Mouse (Mus musculus) embryo, embryonic 10.5 days (tissue): ENCODE data around the gene Clcc1.

ENCODE experiments used
- DNase-seq: peaks from one replicate; pipeline ENCODE4 v3.0.0-alpha.2; 2015; ENCODE audit warnings: low spot score

Gene Clcc1

DNA sequence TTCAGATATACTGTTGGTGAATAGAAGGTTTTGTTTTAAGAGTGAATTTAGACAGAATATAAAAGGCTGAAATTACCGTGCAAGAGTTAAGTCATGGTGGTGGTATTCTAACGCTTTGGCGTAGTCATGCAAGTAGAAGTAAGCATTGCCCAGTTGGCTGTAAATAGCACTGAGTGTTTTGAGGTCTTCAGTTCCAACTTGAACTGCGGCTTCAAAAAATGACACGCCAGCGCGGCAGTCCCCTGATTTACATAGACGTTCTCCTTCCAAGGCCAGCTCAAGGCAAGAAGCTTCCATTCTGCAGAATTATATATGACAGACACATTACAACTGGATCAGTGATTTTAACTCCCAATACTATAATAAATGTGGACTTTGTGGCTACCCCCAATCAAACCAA, 49.1 kb downstream of the Clcc1 start:
- DNase-seq = no peak

- no peak for DNase-seq
Measured at GRCm38 (mm10) chr3:108711296-108711695, 57.6 kb downstream of the Clcc1 start.

- DNase-seq = peak; percentile 39
Measured at GRCm38 (mm10) chr3:108713065-108713675, 59.5 kb downstream of the Clcc1 start.

DNA sequence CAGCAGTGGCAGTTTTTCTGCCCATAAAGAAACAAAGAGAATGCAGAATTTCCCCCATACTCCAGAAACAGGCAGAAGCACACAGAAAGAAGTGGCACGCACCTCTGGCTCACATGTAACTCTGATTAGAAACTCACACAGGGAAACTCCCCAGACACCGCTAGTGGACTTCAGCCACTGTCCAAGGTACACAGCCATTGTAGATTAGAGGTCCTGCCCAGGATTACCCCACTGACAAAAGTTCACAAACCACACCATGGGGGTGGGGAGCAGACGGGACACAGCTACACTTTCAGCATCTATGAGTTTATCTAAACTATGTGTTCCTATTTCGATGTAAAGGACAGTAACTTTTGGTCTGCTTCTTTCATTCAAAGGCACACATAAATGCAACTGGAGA, 61.1 kb downstream of the Clcc1 start:
- DNase-seq = no peak

DNA sequence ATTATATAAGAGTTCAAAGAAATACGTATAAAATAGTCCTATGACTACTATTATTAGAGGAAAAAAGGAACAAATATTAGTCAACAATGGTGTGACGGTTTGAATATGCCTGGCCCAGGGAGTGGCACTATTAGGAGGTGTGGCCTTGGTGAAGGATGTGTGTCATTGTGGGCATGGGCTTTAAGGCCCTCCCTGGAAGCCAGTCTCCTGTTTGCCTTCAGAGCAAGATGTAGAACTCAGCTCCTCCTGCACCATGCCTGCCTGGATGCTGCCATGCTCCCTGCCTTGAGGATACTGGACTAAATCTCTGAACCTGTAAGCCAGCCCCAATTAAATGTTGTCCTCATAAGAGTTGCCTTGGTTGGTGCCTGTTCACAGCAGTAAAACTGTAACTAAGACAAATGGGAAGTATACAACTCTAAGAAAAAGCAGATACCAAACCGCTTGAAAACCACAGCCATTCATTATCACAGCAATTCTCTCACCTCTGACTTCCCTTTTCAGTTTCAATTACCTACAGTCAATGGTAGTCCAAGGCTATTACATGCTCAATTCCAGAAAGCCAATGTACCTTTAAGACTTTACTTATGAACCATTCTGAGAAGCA, 64.3 kb downstream of the Clcc1 start:
- no peak for DNase-seq

DNA sequence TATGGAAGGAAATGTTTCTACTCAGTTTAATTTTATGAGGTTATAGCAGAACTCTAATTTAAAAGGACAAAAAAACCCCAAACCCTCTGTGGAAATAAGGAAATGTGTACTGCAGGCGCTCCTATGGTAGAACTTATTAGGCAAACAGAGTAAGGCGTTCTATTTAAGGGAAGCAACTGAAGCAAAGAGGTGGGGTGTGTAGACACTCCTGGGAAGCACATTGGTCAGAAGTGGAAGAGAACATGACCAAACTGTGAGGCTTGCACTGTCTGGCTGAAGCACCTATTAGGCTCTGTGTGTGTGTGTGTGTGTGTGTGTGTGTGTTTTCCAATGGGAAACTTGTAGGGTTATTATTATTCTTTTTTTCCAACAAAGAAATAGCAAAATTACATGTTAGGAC, 65.6 kb downstream of the Clcc1 start:
- no peak for DNase-seq

DNA sequence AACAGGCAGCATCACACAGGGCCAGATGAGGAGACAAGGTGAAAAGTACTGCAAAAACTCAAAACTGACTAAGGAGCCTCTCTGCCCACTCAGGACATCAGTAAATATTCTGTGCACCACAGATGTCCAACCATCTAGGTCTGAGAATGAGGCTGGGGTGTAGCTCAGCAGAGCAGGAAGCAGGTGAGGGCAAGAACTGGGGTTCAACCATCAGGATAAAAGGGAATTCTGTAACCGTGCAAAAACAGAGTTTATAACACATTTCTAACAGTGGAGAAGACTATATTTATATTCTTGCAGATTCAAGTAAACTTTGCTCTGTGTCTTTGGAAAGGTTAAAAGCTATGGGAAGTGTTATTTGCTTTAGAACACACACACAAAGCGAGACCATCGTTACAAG, 66.0 kb downstream of the Clcc1 start:
- DNase-seq = no peak

DNA sequence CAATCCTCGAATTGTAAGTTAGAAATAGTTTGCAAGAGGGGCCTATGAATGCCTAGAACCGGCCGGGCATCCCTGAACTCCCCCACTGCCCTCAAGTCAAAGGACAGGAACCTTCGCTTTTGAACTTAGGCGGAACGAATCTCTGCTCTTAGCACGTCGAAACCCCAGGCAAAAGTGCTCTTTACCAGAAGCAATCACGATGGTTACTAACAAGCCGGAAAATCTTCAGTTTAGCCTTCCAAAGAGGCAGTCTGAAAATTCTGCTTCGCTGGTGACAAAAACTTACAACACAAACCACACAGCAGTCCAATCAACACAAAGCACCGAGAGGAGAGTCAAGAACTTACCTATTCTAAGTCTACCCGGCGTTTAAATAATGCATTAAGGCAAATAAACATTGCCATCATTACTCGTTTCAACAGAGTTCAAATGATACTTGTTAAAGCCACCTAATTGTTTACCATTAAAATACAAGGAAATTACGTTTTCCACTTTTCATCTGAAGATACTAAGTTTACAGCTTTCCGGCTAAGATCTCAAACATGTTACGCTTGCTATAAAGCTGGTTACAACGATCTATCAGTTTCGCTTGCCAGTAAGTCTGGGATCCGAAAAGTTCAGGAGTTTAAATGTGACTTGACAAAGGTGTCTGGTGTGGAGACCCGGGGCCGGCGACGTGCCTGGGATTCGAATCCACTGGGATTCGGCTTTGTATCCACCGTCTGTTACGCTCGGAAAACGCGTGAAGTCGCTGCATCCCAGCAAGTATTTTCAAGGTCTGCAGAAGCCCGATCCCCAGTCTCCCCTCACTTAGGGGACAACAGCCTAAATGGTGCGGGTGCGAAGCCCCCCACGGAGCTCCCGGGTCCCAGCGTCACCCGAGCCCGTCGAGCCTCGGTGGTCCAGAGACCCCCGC, 67.6 kb downstream of the Clcc1 start:
- DNase-seq = peak; percentile 79

DNA sequence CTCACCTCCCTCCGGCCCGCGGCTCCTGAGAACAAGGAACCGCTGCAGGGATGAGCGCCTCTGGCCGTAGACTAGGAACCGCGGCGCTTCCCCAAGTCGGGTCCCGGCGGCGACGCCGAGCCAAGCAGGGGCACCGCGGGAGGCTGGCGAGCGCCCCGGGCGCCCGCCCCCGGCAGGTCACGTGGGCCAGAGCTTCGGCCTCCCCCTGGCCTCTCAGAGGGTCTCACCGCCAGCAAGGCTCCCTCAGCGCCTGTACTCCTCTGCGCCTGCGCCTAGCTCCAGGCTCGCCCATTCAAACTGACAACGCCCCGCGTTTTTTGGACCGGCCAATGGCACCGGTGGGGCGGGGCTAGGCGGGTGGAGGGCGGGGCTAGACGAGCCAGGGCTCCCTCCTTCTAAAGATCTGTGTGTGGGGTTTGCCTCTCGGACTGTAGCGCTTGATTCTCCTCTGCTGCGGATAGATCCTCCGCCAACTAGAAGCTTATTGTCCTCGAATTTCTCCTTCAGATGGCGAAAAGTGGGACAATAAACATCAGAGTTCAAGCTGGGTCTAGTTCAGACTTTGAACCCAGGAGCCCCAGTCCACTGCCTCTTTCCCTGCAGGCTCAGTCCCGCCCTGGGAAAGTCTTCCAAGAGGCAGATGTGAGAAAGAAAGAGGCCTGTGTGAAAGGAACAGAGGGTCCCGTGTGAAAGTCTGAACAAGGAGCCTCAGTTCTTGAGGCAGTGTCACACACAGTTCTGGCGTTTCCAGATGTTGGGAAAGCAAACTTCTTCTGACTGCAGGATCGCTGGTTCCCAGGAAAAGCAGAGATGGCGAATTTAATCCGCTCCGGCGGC, 68.5 kb downstream of the Clcc1 start, which contains the start of gene Gpsm2:
Gene Gpsm2 (minus strand): TSS at position 274 of the 837 bp plus-strand sequence.
- peak; percentile 99 for DNase-seq

DNA sequence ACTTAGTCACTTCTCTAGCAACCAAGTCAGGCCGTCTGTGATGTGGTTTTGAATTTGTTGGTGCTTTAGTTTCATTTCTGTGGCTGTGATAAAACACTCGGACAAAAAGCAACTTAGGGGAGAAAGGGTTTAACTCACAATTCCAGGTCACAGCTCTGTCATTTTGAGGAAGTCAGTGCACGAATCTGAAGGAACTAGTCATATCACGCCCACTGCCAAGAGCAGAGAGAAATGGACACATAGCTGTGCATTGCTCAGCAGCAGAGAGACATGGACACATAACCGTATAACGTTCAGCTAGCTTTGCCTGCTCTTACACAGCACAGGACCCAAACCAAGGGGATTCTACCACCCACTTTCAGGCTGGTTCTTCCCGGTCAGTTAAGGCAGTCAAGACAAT, 72.7 kb downstream of the Clcc1 start:
- DNase-seq = no peak

DNA sequence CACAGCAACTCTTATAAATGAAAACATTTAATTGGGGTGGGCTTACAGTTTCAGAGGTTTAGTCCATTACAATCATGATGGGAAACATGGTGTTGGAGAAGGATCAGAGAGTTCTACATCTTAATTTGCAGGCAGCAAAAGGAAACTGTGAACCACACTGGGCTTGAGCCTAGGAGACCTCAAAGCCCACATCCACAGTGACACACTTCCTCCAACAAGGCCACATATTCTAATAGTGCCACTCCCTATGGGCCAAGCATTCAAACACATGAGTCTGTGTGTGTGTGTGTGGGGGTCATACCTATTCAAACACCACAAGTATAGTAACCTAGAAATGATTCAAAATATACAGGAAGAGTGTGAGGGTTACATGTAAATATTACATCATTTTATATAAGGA, 73.6 kb downstream of the Clcc1 start:
- DNase-seq = no peak

DNA sequence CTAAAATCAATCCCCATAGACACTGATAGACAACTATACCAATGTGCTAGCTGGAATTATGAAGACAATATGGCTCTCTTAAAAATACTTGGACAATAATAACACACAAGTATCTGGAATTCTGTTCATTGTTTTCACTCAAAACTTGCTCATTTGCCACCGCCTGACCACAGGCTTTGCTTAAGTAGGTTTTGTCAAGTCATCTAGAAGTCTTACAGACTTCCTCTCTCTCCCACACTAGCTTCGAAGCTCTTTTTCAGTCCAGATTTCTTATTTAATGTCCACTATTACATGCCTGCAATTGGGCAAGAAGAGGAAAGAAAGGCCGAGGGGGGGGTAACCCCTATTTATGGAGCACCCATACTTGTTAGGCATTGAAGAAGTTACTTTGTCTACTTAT, 74.1 kb downstream of the Clcc1 start:
- no peak for DNase-seq
